Mouse (Mus musculus): ENCODE results near the gene Eef1a1.
A peak's percentile ranks its signal among the peaks of the same experiment; 100 is the strongest.
"Not testable (repeated sequence)": the region's sequence is repeated elsewhere in the genome, so short reads cannot be mapped to it uniquely, and the experiment has no call there.

Eef1a1 gene

GRCm38 (mm10) chr9:78506722-78507077 is 17.7 kb upstream of the Eef1a1 start:
- no peak for DNase-seq

- DNase-seq = no peak
These were observed 17.2 kb upstream of the Eef1a1 start for GRCm38 (mm10) chr9:78506002-78506721.

GRCm38 (mm10) chr9:78505223-78505622 is 16.3 kb upstream of the Eef1a1 start:
- DNase-seq = no peak

- no peak for DNase-seq
These were observed 15.7 kb upstream of the Eef1a1 start for GRCm38 (mm10) chr9:78504679-78505078.

GRCm38 (mm10) chr9:78504133-78504532 is 15.2 kb upstream of the Eef1a1 start:
- DNase-seq = no peak

- no peak for DNase-seq
These were observed 14.5 kb upstream of the Eef1a1 start for GRCm38 (mm10) chr9:78503223-78504079.

GRCm38 (mm10) chr9:78501284-78501683 is 12.3 kb upstream of the Eef1a1 start:
- no peak for DNase-seq

GRCm38 (mm10) chr9:78500386-78500785 is 11.4 kb upstream of the Eef1a1 start:
- no peak for DNase-seq

- no peak for DNase-seq
These were observed 4.2 kb upstream of the Eef1a1 start for GRCm38 (mm10) chr9:78493171-78493570.

- DNase-seq = no peak
These were observed 3.3 kb upstream of the Eef1a1 start for GRCm38 (mm10) chr9:78492254-78492653.

- no peak for DNase-seq
These were observed 2.2 kb upstream of the Eef1a1 start for GRCm38 (mm10) chr9:78491169-78491568.

- DNase-seq = not testable (repeated sequence)
These were observed 930 bp downstream of the Eef1a1 start for GRCm38 (mm10) chr9:78488021-78488420.

GRCm38 (mm10) chr9:78484660-78485059 is 4.3 kb downstream of the Eef1a1 start:
- DNase-seq = no peak

- DNase-seq = no peak
These were observed 6.6 kb downstream of the Eef1a1 start for GRCm38 (mm10) chr9:78482386-78482785.

GRCm38 (mm10) chr9:78481423-78482331 is 7.3 kb downstream of the Eef1a1 start:
- DNase-seq = peak; percentile 93

GRCm38 (mm10) chr9:78480706-78481358 is 8.1 kb downstream of the Eef1a1 start:
- peak; percentile 78 for DNase-seq

GRCm38 (mm10) chr9:78480227-78480626 is 8.7 kb downstream of the Eef1a1 start:
- DNase-seq = not testable (repeated sequence)

- DNase-seq = not testable (repeated sequence)
These were observed 9.6 kb downstream of the Eef1a1 start for GRCm38 (mm10) chr9:78479308-78479707.

GRCm38 (mm10) chr9:78478009-78478605 is 10.8 kb downstream of the Eef1a1 start:
- DNase-seq = not testable (repeated sequence)

GRCm38 (mm10) chr9:78477021-78477551 is 11.9 kb downstream of the Eef1a1 start:
- DNase-seq = no peak

GRCm38 (mm10) chr9:78476531-78477020 is 12.4 kb downstream of the Eef1a1 start:
- no peak for DNase-seq

- no peak for DNase-seq
These were observed 13.1 kb downstream of the Eef1a1 start for GRCm38 (mm10) chr9:78475873-78476272.

Data from right cerebral cortex, postnatal 25 days (tissue).